Mouse (Mus musculus): Measurements from ENCODE around the gene Picalm.
"Not testable (repeated sequence)": the region's sequence is repeated elsewhere in the genome, so short reads cannot be mapped to it uniquely, and the experiment has no call there.

Gene Picalm

DNA sequence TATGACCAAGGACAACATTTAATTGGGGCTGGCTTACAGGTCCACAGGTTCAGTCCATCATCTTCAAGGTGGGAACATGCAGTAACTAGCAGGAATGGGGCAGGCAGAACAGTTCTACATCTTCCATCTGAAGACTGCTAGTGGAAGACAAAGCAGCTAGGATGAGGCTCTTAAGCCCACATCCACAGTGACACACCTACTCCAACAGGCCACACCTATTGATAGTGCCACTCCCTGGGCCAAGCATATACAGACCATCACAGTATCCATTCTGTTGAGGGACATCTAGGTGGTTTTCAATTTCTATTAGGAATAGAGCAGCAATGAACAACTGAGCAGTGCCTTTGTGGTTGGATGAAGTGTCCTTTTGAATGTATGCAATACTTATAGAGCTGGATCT lies 80.9 kb downstream of the Picalm start:
- DNase-seq (ENCODE audit: low spot score): no peak

DNA sequence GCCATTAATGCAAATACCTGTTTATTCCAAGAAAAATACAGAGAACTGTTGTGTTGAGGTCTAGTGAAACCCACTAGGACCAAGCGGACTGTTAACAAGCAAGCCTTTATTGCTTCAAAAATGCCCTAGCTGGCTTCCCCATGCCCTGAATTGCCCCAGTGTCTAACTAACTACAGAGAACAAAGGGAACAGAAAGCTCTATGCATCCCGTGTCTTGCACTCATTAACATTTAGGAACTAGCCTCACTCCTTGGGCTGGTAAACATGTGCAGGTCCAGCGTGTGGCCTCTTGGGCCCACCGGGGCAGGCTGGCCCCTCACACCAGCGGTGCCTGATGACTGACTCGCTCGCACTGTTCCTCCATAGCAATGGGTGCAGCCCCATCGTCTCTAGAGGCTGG lies 86.5 kb downstream of the Picalm start:
- no peak for DNase-seq (ENCODE audit: low spot score)

DNA sequence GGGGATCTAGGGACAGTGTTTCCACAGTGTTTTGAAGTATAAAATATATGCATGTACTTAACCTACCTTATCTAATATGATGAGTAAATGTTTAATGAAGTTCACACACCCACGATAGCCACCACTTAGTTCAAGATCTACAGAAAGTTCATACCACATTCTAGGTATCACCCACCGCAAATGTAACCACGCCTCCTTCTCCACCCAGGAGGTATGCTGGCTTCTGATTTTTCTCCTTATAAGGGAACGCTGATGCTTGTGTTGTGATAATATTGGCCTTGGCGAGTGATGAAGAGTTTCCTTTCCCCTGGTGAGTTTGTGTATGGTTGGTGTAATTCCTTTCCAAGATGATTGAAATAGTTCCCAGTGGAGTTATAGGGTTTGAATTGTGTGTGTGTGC lies 88.1 kb downstream of the Picalm start:
- DNase-seq (ENCODE audit: low spot score): no peak

DNA sequence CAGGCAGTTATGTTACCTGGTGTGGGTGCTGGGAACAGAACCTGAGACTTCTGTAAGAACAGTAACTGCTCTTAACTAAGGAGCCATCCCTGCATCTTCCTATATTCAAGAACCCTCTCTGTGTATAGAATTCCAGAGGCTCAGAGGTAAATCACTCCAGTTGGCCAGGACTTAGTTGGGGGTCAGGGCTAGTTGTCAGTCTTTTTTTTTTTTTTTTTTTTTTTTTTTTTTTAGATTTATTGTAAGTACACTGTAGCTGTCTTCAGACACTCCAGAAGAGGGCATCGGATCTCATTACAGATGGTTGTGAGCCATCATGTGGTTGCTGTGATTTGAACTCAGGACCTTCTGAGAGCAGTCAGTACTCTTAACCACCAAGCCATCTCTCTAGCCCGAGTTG lies 91.5 kb downstream of the Picalm start:
- DNase-seq (ENCODE audit: low spot score): no peak

DNA sequence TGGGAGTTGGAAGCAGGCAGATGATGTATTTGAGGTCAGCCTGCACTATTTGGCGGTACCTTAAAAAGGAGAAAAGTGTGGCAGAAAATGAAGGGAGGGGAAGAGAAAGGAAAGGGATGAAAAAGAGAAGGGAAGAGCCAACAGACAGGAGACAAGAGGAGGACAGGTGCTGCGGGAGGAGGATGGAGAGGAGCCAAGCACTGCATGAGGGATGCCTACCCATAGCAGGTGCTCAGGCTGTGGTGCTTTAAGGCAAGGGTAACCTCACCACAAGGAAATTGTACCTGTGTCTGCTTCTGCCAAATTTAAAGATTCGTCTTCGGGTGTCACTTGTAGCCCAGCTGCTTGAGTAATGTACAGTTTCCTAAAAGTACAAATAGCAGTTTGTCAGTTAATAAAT lies 98.1 kb downstream of the Picalm start:
- DNase-seq (ENCODE audit: low spot score): no peak

DNA sequence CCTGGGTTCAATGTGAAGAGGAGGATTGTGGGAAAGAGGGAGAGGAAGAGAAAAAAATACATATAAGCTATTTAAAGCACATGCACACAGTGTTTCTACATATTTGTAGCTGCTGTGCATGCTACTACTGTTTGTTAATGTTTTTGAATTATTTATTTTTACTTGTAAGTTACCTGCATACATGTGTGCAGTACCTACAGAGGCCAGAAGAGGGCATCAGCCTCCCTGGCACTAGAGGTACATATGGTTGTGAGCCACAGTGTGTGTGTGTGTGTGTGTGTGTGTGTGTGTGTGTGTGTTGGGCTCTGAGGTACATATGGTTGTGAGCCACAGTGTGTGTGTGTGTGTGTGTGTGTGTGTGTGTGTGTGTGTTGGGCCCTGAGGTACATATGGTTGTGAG lies 98.9 kb downstream of the Picalm start:
- not testable (repeated sequence) for DNase-seq (ENCODE audit: low spot score)

DNA sequence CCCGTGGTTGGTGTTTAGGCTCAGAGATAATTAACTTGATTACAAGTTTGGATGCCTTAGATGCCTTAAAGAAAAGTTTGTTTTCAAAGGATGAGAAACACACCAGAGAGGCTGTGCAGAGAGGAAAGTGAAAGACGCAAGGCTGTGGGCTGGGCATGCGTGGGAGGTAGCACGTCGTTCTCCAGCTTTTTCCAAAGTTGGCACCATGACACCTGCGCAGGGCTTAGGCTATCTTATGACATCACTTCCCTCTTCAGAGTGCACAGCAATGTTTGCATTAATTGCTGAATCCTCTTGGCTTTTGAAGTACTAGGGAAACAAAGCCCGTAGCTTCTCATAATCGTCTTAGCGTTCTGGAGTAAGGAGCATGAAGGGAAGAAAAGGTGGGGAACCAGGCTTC lies 101.4 kb downstream of the Picalm start:
- DNase-seq (ENCODE audit: low spot score): no peak

DNA sequence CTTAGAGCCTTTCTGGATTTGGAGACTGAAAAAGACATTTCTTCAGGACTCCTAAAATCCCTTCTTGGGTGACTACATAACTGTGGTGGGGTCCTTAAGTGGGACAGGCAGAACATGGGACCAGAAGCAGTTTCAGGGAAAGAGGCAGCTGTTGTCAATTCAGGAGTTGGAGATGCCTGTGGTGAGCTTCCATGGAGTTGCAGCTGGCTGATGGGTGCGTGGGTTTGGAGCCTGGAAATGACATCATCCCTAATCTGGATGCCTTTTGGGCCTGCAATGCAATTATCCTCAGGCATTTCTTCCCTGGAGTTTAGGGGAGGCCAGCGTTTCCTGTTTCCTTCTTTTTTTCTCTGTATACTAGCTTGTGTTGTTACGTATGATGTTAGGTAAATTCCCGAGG lies 103.9 kb downstream of the Picalm start:
- DNase-seq (ENCODE audit: low spot score): no peak

DNA sequence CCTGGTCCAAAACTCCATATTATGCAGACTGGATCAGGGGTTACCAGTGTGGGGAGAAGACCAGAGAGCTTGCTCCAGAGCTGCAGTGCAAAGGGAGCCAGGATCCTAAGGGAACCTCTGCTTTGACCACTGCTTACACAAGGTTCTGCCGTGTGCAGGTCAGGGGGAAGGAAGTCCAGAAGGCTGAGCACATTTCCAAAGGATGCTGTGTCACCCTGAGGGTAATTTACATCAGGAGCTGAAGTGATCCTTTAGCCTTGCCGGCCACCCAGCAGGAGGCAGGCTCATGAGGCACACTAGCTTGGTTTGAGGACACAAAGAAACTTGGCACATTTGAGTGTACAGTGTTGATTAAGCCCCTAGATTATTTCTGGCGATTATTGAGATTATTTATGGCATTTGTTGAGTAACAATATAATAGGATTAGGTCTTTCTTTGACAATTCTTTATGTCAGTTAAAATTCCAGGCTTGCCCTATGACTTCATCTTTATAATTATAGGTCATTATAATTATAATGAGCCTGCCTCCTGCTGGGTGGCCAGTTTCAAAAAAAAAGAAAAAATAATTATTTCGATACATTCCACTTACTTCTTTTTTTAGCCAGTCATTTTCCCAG lies 106.4 kb downstream of the Picalm start:
- no peak for DNase-seq (ENCODE audit: low spot score)

DNA sequence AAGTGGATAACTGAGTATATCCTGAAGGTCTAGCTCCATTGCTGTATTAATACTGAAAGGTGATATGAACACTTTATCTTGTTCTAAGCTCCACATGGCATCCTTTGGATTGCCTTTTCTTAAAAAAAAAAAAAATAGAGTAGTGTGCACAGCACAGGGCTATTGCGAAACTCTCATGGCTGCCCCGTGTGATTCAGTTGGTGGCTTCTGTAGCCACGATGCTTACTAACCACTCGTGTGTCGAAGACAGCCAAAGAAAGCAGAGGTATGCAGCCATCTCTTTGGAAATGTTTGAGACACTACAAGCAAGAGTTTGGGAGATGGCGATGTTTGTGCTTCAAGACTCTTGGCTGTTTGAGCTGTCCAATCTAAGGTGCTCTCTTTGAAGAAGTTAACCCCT lies 113.1 kb downstream of the Picalm start:
- DNase-seq (ENCODE audit: low spot score): no peak

DNA sequence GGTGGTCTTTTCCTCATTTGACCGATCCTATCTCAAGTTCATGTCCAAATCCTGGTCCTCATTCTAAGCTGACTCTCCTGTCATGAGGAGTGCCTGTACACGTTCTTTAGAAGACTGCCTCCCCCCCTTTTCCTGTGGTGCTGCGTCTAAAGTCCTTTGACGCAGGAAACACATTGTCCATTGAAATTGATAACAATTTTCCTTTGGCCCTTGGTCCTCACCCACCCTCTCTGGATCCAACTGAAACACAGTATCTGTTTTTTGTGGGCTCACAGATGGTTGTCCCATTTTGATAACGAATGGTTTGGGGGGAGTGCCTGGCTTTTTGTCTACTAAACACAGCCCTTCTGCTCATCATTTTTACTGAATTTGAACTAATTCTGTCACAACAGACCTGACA lies 113.6 kb downstream of the Picalm start:
- DNase-seq (ENCODE audit: low spot score): no peak

DNA sequence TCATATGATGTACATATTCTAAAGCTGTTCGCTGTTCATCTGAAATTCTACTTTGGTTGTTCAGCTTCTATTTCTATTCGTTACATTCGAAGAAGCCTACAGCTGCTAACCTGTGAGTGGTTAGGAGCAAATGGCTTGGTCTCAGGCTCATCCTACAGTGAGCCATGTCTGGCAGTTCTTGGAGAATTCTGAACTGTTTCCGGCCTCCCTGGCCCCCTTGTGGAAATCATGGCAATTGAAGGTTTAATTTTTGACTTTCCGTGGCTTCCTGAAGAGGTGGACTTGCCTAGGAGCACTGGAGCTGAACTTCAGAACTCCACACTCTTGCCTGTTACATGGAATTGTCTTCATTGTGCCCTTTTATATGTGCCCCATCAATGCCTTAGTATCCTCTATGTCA lies 122.9 kb downstream of the Picalm start:
- no peak for DNase-seq (ENCODE audit: low spot score)

DNA sequence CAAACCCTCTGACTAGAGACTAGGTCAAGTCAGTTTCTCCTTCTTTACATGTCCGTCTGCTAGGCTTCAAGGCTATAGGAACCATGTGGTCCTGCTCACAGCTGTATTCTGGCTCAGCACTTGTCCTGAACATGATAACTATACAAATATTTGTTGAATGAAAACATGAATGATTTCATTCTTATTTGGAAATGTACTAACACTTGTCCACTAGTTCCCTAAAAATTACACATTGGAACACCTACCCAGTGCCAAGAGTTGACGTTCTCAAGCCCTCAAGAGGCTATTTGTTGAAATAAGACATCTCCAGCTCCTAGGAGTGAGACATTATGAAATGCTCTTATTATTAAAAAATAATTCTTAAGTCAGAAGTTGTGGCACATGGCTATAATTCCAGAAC lies 128.7 kb downstream of the Picalm start:
- no peak for DNase-seq (ENCODE audit: low spot score)

DNA sequence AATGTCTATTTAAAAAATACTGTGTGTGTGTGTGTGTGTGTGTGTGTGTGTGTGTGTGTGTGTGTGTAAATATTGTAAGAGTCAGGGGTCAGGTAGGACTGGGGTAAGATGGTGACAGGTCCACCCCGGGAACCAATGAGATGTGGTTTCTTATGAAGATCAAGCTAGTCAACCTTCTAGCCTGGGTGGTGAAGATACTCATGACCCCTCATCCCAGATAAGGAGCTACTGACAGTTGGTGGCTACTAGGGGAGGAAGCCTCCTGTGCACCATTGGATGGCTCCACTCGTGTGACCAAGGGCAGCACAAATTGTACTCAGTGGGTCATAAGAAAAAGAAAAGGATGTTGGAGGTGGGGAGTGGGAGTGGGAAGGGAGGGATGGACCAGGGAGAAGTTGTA lies 129.9 kb downstream of the Picalm start:
- no peak for DNase-seq (ENCODE audit: low spot score)

DNA sequence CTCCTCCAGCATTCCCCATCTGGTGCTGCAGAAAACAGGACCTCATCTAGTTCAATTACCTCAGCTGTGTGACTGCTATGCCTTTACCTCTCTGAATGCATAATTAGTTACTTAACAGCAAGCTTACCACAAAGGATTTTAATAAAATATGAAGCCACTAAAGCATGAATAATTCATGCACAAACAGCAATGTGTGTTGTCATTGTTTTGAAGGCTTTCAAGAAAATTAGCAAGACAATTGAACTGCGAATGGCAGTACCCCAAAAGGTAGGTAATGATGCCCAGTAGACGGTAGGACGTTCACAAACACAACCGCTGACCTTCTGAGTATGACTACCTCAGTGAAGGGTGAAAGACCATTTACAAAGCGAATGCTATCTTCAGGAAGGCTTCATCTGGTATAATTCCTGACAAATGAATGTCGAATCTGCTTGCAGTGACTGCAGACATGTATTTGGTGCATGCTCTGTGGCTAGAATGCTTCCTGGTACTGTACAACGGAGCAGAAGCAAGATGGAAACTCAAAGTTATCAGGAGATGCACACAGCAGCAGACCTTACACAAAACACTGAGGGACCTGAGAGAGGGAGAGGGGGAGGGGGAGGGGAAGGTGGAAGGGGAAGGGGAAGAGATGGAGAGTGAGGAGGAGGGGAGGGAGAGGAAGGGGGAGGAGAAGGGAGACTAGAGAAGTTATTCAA lies 132.0 kb downstream of the Picalm start:
- DNase-seq (ENCODE audit: low spot score): no peak
